Mouse (Mus musculus) liver, embryonic 11.5 days (tissue): ENCODE results near the gene Mpz. TPM values are rescaled to one million over a fixed set of nuclear protein-coding genes. Genes with fewer than 3 reads are reported as not detected.

Experiments used
- ATAC-seq: fragments of 200-750 bp; cut with Nextera tagmentation; replicated peaks from 2 replicates; pipeline ENCODE4 v1.8.0; 2017; ENCODE audit warnings: moderate number of reproducible peaks, mild to moderate bottlenecking, moderate TSS enrichment, moderate library complexity; ENCODE audit not compliant: low FRiP score
- DNase-seq: peaks from one replicate; pipeline ENCODE4 v3.0.0-alpha.2; 2017; ENCODE audit warnings: low spot score
- H3K27ac ChIP-seq: fragments of 300-500 bp; sonication (generic); 2 replicates; pipeline ENCODE4 v1.5.1; 2014; ENCODE audit warnings: mild to moderate bottlenecking, low read depth, low read length, control low read depth
- H3K27me3 ChIP-seq: fragments of 300-500 bp; sonication (generic); replicated peaks from 2 replicates; pipeline ENCODE4 v1.6.1; 2014; ENCODE audit warnings: low read length, mixed read lengths; ENCODE audit not compliant: control insufficient read depth, insufficient read depth
- H3K36me3 ChIP-seq: fragments of 300-500 bp; sonication (generic); 2 replicates; pipeline ENCODE4 v1.6.1; 2014; ENCODE audit warnings: mild to moderate bottlenecking, low read length, moderate library complexity, mixed read lengths; ENCODE audit not compliant: control insufficient read depth, insufficient read depth
- H3K4me1 ChIP-seq: fragments of 300-500 bp; sonication (generic); replicated peaks from 2 replicates; pipeline ENCODE4 v1.6.1; 2014; ENCODE audit warnings: low read length, mixed read lengths; ENCODE audit not compliant: control insufficient read depth, insufficient read depth
- H3K4me2 ChIP-seq: fragments of 300-500 bp; sonication (generic); 2 replicates; pipeline ENCODE4 v1.6.1; 2014; ENCODE audit warnings: mild to moderate bottlenecking, control low read depth, moderate library complexity
- H3K4me3 ChIP-seq: fragments of 300-500 bp; sonication (generic); 2 replicates; pipeline ENCODE4 v1.5.1; 2014; ENCODE audit warnings: low read depth, low read length, control low read depth
- H3K9ac ChIP-seq: fragments of 300-500 bp; sonication (generic); 2 replicates; pipeline ENCODE4 v1.6.1; 2014; ENCODE audit warnings: low read depth, low read length, control low read depth
- H3K9me3 ChIP-seq: fragments of 300-500 bp; sonication (generic); 2 replicates; pipeline ENCODE4 v1.6.1; 2016; ENCODE audit warnings: low read length, inconsistent platforms, mixed read lengths; ENCODE audit not compliant: control insufficient read depth
- WGBS: fragments of 180-500 bp; shearing (Covaris S2); extraction: QIAGEN DNeasy Blood & Tissue Kit; methylation state at CpG from one replicate; pipeline ENCODE4 v1.1.7; 2014; 5-methylcytosine and 5-hydroxymethylcytosine counted together
- polyA plus RNA-seq: library from polyadenylated mRNA; unstranded; fragments of >200 nt; fragmentation: Nextera tagmentation; extraction: Ambion mirVana; gene quantifications from 2 replicates; pipeline ENCODE4 v1.2.1, GENCODE M21; 2014

Gene Mpz
- polyA plus RNA-seq, 1 experiment from 2014 or later, result not detected

- Histone ChIP-seq H3K4me1 (peaks cover 6% of the 10 kb centered on the region), H3K27me3 (peaks cover 5% of the 10 kb centered on the region; the same call in 1 of the 2 replicates), H3K4me2 (peak overlapping the region; percentile 78), H3K9me3 (no peaks in the 10 kb centered on the region), H3K27ac (peak overlapping the region; percentile 53), H3K36me3 (no peaks in the 10 kb centered on the region; the same call in 1 of the 2 replicates), H3K9ac (peak overlapping the region; percentile 80), H3K4me3 (peak overlapping the region; percentile 97)
- 11% methylated on average over 18 of the region's 18 CpGs for WGBS
- peak; percentile 28; the same call in 1 of the 2 replicates for ATAC-seq
- DNase-seq, result no peak
Measured at GRCm38 (mm10) chr1:171150838-171151391, 404 bp downstream of the Mpz start.

- no peak overlapping the region for H3K27ac ChIP-seq
- DNase-seq (no peak), ATAC-seq (no peak)
- H3K9ac ChIP-seq, result no peak overlapping the region
- no peaks in the 10 kb centered on the region for H3K36me3 ChIP-seq
- no peaks in the 10 kb centered on the region for H3K9me3 ChIP-seq
- 87% methylated on average over 4 of the region's 4 CpGs for WGBS
- H3K4me3 ChIP-seq, result no peak overlapping the region
- H3K4me2 ChIP-seq, result no peak overlapping the region
- peaks cover 14% of the 10 kb centered on the region; the same call in 1 of the 2 replicates for H3K27me3 ChIP-seq
- H3K4me1 ChIP-seq, result peaks cover 6% of the 10 kb centered on the region
Measured at GRCm38 (mm10) chr1:171151966-171152365, 1.5 kb downstream of the Mpz start.

GRCm38 (mm10) chr1:171156644-171157043 lies 6.1 kb downstream of the Mpz start:
- ATAC-seq, result no peak
- WGBS, result 68% methylated on average over 3 of the region's 3 CpGs
- no peak overlapping the region for H3K9ac ChIP-seq
- H3K4me1 ChIP-seq, result peaks cover 3% of the 10 kb centered on the region; the same call in 1 of the 2 replicates
- H3K27ac ChIP-seq, result no peak overlapping the region
- no peak for DNase-seq
- H3K4me3 ChIP-seq, result no peak overlapping the region
- peaks cover 38% of the 10 kb centered on the region for H3K27me3 ChIP-seq
- H3K36me3 ChIP-seq, result no peaks in the 10 kb centered on the region
- H3K9me3 ChIP-seq, result no peaks in the 10 kb centered on the region
- H3K4me2 ChIP-seq, result no peak overlapping the region

- no peaks in the 10 kb centered on the region for H3K9me3 ChIP-seq
- no peak overlapping the region for H3K4me2 ChIP-seq
- no peak overlapping the region for H3K27ac ChIP-seq
- peaks cover 38% of the 10 kb centered on the region for H3K27me3 ChIP-seq
- H3K4me3 ChIP-seq, result no peak overlapping the region
- H3K36me3 ChIP-seq, result no peaks in the 10 kb centered on the region
- peaks cover 3% of the 10 kb centered on the region; the same call in 1 of the 2 replicates for H3K4me1 ChIP-seq
- H3K9ac ChIP-seq, result no peak overlapping the region
- DNase-seq, result no peak
- no peak for ATAC-seq
Measured at GRCm38 (mm10) chr1:171157965-171158364, 7.5 kb downstream of the Mpz start.

GRCm38 (mm10) chr1:171159485-171159975 lies 9.0 kb downstream of the Mpz start:
- Histone ChIP-seq H3K4me3 (peak overlapping the region; percentile 18), H3K27ac (no peak overlapping the region), H3K4me1 (peaks cover 3% of the 10 kb centered on the region; the same call in 1 of the 2 replicates), H3K9ac (no peak overlapping the region), H3K9me3 (no peaks in the 10 kb centered on the region), H3K4me2 (peak overlapping the region; percentile 56), H3K27me3 (peaks cover 38% of the 10 kb centered on the region), H3K36me3 (no peaks in the 10 kb centered on the region)
- ATAC-seq (no peak), DNase-seq (no peak)
- 4% methylated on average over 15 of the region's 15 CpGs for WGBS

GRCm38 (mm10) chr1:171162526-171162925 lies 12.0 kb downstream of the Mpz start:
- WGBS, result 82% methylated on average over 3 of the region's 3 CpGs
- no peak for DNase-seq

GRCm38 (mm10) chr1:171164258-171164657 lies 13.7 kb downstream of the Mpz start:
- no peak overlapping the region for H3K4me3 ChIP-seq
- H3K27me3 ChIP-seq, result peaks cover 12% of the 10 kb centered on the region
- ATAC-seq, result no peak
- H3K9ac ChIP-seq, result no peak overlapping the region
- WGBS, result 33% methylated on average over 3 of the region's 3 CpGs
- H3K4me2 ChIP-seq, result no peak overlapping the region
- H3K36me3 ChIP-seq, result no peaks in the 10 kb centered on the region
- H3K4me1 ChIP-seq, result peaks cover 3% of the 10 kb centered on the region; the same call in 1 of the 2 replicates
- no peaks in the 10 kb centered on the region for H3K9me3 ChIP-seq
- DNase-seq, result no peak
- no peak overlapping the region for H3K27ac ChIP-seq

More at GRCm38 (mm10) chr1:171162526-171162925, 12.0 kb downstream of the Mpz start:
- Histone ChIP-seq H3K4me3 (no peak overlapping the region), H3K9me3 (no peaks in the 10 kb centered on the region), H3K4me2 (no peak overlapping the region), H3K27me3 (peaks cover 23% of the 10 kb centered on the region), H3K36me3 (no peaks in the 10 kb centered on the region), H3K9ac (no peak overlapping the region), H3K4me1 (peaks cover 3% of the 10 kb centered on the region; the same call in 1 of the 2 replicates), H3K27ac (no peak overlapping the region)
- no peak for ATAC-seq

- H3K4me2 ChIP-seq, result no peak overlapping the region
- DNase-seq (no peak), ATAC-seq (no peak)
- H3K36me3 ChIP-seq, result no peaks in the 10 kb centered on the region
- no peaks in the 10 kb centered on the region for H3K27me3 ChIP-seq
- H3K4me1 ChIP-seq, result no peaks in the 10 kb centered on the region
- H3K4me3 ChIP-seq, result no peak overlapping the region
- no peak overlapping the region for H3K9ac ChIP-seq
- H3K27ac ChIP-seq, result no peak overlapping the region
- WGBS, result 40% methylated on average over 5 of the region's 5 CpGs
- no peaks in the 10 kb centered on the region for H3K9me3 ChIP-seq
Measured at GRCm38 (mm10) chr1:171165629-171166345, 15.3 kb downstream of the Mpz start.
